Mouse (Mus musculus) bone marrow, adult 2 months (tissue): Measurements from ENCODE around the gene Akt1. TPM values are rescaled to one million over a fixed set of nuclear protein-coding genes. Genes with fewer than 3 reads are reported as not detected.

ENCODE experiments used
- H3K27ac ChIP-seq: fragments of 200-500 bp; 2 replicates; pipeline ENCODE4 v1.5.1; 2012; ENCODE audit warnings: low read depth, mild to moderate bottlenecking, control low read depth, inconsistent platforms, low read length; ENCODE audit not compliant: control insufficient read depth, poor library complexity, insufficient read depth
- H3K4me1 ChIP-seq: fragments of 200-500 bp; 2 replicates; pipeline ENCODE4 v1.6.1; 2011; ENCODE audit warnings: low read length; ENCODE audit not compliant: control insufficient read depth, insufficient read depth
- H3K4me3 ChIP-seq: fragments of 200-500 bp; replicated peaks from 2 replicates; pipeline ENCODE3; 2011; ENCODE audit warnings: mild to moderate bottlenecking, low read depth, low read length, control low read depth; ENCODE audit not compliant: control insufficient read depth
- CTCF ChIP-seq: fragments of 200-500 bp; IDR thresholded peaks from 2 replicates; pipeline ENCODE4 v1.5.1; 2011; ENCODE audit warnings: low read length, control low read depth; ENCODE audit not compliant: control insufficient read depth, insufficient read depth
- POLR2A ChIP-seq: fragments of 200-500 bp; IDR thresholded peaks from 2 replicates; pipeline ENCODE4 v1.6.1; 2011; ENCODE audit warnings: low read depth, mild to moderate bottlenecking, control low read depth, low read length, borderline replicate concordance; ENCODE audit not compliant: control insufficient read depth
- WGBS: fragments of 180-500 bp; shearing (Covaris S2); methylation state at CpG from one replicate; pipeline ENCODE4 v1.1.7; 2018; 5-methylcytosine and 5-hydroxymethylcytosine counted together
- polyA plus RNA-seq: library from polyadenylated mRNA; stranded (reverse); fragments of >200 nt; gene quantifications from 2 replicates; pipeline ENCODE4 v1.2.4, GENCODE M21; 2011; ENCODE audit warnings: low replicate concordance; ENCODE audit not compliant: missing spikeins, insufficient read depth, insufficient read length

The Akt1 gene
- polyA plus RNA-seq, 1 experiment: 56.1 TPM

DNA sequence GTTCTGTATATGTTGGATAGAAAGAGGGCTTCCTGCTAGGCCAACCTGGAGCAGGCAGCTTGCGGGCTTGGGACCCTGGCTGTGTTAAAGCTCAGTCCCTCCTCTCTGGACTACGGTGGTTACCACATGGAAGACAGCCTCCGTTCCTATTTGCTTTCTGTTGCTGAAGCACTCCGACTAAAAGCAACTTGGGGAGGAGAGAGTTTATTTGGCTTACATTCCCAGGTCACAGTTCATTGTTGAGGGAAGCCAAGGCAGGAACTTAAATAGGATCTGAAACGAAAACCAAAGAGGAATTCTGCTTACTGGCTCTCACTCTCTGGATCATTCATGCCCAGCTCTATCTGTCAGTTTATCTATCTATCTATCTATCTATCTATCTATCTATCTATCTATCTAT, 43.9 kb downstream of the Akt1 start:
- Histone ChIP-seq H3K27ac (peak overlapping the region; percentile 12; the same call in 1 of the 2 replicates), H3K4me1 (peaks cover 28% of the 10 kb centered on the region), H3K4me3 (no peak overlapping the region)
- 72% methylated on average over 5 of the region's 5 CpGs for WGBS
- TF ChIP-seq POLR2A (no peak), CTCF (no peak)

DNA sequence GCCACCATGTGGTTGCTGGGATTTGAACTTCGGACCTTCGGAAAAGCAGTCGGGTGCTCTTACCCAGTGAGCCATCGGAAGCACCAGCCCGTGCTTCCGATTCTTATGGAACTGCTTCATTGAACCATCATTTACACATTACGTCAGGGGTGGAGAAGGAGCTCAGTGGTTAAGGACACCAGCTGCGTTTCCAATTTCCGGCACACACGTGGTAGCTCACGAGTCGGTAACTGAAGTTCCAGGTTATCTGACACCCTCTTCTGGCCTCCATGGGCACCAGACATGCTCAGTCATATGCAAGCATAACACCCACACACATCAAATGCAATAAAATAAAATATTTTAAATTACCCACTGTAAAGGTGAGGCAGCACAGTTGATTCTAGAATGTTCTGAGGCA, 44.7 kb downstream of the Akt1 start:
- no peak for TF ChIP-seq POLR2A
- TF ChIP-seq CTCF: no peak
- H3K4me3 ChIP-seq: no peak overlapping the region
- peak overlapping the region; percentile 0; the same call in 1 of the 2 replicates for H3K27ac ChIP-seq
- WGBS: 75% methylated on average over 12 of the region's 12 CpGs
- H3K4me1 ChIP-seq: peaks cover 30% of the 10 kb centered on the region

- H3K4me1 ChIP-seq: peaks cover 30% of the 10 kb centered on the region
- H3K4me3 ChIP-seq: peak overlapping the region; percentile 53
- TF ChIP-seq POLR2A (peak; percentile 46; the same call in 1 of the 2 replicates), CTCF (no peak)
- peak overlapping the region; percentile 92 for H3K27ac ChIP-seq
- WGBS: 2% methylated on average over 19 of the region's 19 CpGs
These were observed 45.6 kb downstream of the Akt1 start for GRCm38 (mm10) chr12:112628928-112629721.

DNA sequence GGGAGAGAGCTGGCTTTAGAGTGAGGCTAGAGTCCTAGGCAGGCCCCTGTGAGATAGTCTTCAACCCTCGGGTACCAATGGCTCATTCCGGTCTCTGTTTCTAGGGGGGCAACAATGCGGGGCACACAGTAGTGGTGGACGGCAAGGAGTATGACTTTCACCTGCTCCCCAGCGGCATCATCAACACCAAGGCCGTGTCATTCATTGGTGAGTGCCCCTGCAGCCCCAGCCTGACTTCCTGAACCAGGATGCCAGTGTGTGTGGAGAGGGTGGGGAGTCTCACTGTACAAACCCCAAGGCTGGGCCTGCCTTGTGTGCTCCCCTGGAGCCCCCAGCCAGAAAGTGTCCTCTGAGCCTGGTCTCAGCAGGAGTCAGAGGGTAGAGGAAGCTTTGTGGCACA, 46.5 kb downstream of the Akt1 start:
- Histone ChIP-seq H3K27ac (peak overlapping the region; percentile 92), H3K4me3 (peak overlapping the region; percentile 25), H3K4me1 (peaks cover 28% of the 10 kb centered on the region)
- 12% methylated on average over 6 of the region's 6 CpGs for WGBS
- no peak for TF ChIP-seq CTCF
- TF ChIP-seq POLR2A: no peak

- peak overlapping the region; percentile 92 for H3K27ac ChIP-seq
- no peak overlapping the region for H3K4me3 ChIP-seq
- H3K4me1 ChIP-seq: peaks cover 24% of the 10 kb centered on the region
- 48% methylated on average over 7 of the region's 7 CpGs for WGBS
- TF ChIP-seq POLR2A (no peak), CTCF (peak; percentile 67)
These were observed 47.4 kb downstream of the Akt1 start for GRCm38 (mm10) chr12:112627097-112627881.

DNA sequence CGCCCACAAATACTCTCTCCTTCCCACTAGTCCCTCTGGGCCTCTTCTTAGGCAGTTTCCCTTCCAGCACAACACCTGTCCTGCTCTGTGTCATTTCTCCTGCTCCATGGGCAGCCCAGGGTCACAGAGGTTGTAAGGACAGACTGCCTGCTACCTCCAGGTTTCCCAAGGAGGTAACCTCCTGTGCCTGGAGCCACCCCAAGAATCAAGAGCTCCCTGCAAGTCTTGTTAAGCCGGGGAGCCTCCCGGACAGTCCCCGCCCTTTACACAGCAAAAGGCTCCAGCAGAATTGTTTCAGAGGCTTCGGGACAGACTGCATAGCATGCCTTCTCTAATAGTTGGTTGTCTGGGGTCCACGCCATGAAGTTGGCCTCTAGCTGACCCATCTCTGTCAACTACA, 48.2 kb downstream of the Akt1 start:
- WGBS: 66% methylated on average over 6 of the region's 6 CpGs
- Histone ChIP-seq H3K4me3 (no peak overlapping the region), H3K27ac (peak overlapping the region; percentile 17; the same call in 1 of the 2 replicates), H3K4me1 (peaks cover 22% of the 10 kb centered on the region)
- TF ChIP-seq CTCF: no peak

- TF ChIP-seq CTCF: no peak
- TF ChIP-seq POLR2A: no peak
- WGBS: 71% methylated on average over 4 of the region's 4 CpGs
- H3K4me3 ChIP-seq: no peak overlapping the region
- peak overlapping the region; percentile 17; the same call in 1 of the 2 replicates for H3K27ac ChIP-seq
- peaks cover 23% of the 10 kb centered on the region for H3K4me1 ChIP-seq
These were observed 49.0 kb downstream of the Akt1 start for GRCm38 (mm10) chr12:112625700-112626099.

DNA sequence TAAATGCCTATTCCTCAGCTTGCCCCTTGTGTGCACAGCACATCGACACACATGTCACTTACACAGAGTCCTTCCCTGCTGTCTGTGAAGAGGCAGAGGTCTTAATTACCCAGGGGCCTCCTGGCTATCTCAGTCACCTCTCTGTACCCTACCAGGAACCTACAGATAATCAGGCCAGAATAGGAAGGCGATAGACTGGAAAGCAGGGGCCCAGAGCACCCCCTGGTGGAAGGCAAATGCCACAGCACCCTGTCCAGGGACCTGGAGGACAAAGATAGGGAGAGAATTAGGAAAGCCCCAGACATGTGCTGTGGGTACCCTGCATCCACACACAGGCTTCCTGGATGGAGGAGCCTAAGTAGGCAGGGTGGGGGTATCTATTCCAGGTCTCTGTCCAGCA, 50.9 kb downstream of the Akt1 start:
- peak; percentile 89 for TF ChIP-seq CTCF
- TF ChIP-seq POLR2A: no peak
- peaks cover 21% of the 10 kb centered on the region; the same call in 1 of the 2 replicates for H3K4me1 ChIP-seq

More for the DNA sequence above, 50.9 kb downstream of the Akt1 start:
- no peak overlapping the region for H3K27ac ChIP-seq
- 13% methylated on average over 2 of the region's 2 CpGs for WGBS
- H3K4me3 ChIP-seq: no peak overlapping the region
